Mouse (Mus musculus): ENCODE data around the gene Ip6k3. TPM values are rescaled to one million over a fixed set of nuclear protein-coding genes. Genes with fewer than 3 reads are reported as not detected.

Ip6k3 gene
- polyA plus RNA-seq, 1 experiment from 2014 or later: 0.13 TPM

- Histone ChIP-seq H3K27me3 (ENCODE audit: control insufficient read depth, insufficient read depth, low read length) (no peaks in the 10 kb centered on the region), H3K36me3 (ENCODE audit: control insufficient read depth, insufficient read depth, low read length) (no peaks in the 10 kb centered on the region; the same call in 1 of the 2 replicates), H3K4me1 (ENCODE audit: control insufficient read depth, insufficient read depth, low read length) (peaks cover 29% of the 10 kb centered on the region), H3K27ac (ENCODE audit: low read length) (no peak overlapping the region), H3K9me3 (ENCODE audit: control insufficient read depth, low read depth, low read length) (no peaks in the 10 kb centered on the region), H3K4me3 (ENCODE audit: low read depth, low read length) (no peak overlapping the region), H3K4me2 (replicated peaks; ENCODE audit: low read depth, low read length) (no peak overlapping the region), H3K9ac (replicated peaks; ENCODE audit: low read depth, low read length) (no peak overlapping the region)
- no peak for ATAC-seq (ENCODE audit: insufficient number of reproducible peaks, insufficient read depth, low FRiP score, low read depth)
- 45% methylated on average over 9 of the region's 9 CpGs for WGBS
Observed at GRCm38 (mm10) chr17:27130246-27130645, 37.3 kb downstream of the Ip6k3 start.

- H3K9ac ChIP-seq (replicated peaks; ENCODE audit: low read depth, low read length): no peak overlapping the region
- WGBS: 76% methylated on average over 7 of the region's 7 CpGs
Observed at GRCm38 (mm10) chr17:27129819-27130218, 37.8 kb downstream of the Ip6k3 start.

GRCm38 (mm10) chr17:27129291-27129690 lies 38.3 kb downstream of the Ip6k3 start:
- no peak overlapping the region for H3K9ac ChIP-seq (replicated peaks; ENCODE audit: low read depth, low read length)
- no peaks in the 10 kb centered on the region for H3K27me3 ChIP-seq (ENCODE audit: control insufficient read depth, insufficient read depth, low read length)
- no peak overlapping the region for H3K4me3 ChIP-seq (ENCODE audit: low read depth, low read length)
- WGBS: 73% methylated on average over 13 of the region's 13 CpGs
- no peak overlapping the region for H3K4me2 ChIP-seq (replicated peaks; ENCODE audit: low read depth, low read length)
- ATAC-seq (ENCODE audit: insufficient number of reproducible peaks, insufficient read depth, low FRiP score, low read depth): no peak
- H3K36me3 ChIP-seq (ENCODE audit: control insufficient read depth, insufficient read depth, low read length): no peaks in the 10 kb centered on the region; the same call in 1 of the 2 replicates
- no peak overlapping the region for H3K27ac ChIP-seq (ENCODE audit: low read length)
- peaks cover 29% of the 10 kb centered on the region for H3K4me1 ChIP-seq (ENCODE audit: control insufficient read depth, insufficient read depth, low read length)
- no peaks in the 10 kb centered on the region for H3K9me3 ChIP-seq (ENCODE audit: control insufficient read depth, low read depth, low read length)

More at GRCm38 (mm10) chr17:27129819-27130218, 37.8 kb downstream of the Ip6k3 start:
- no peak overlapping the region for H3K4me2 ChIP-seq (replicated peaks; ENCODE audit: low read depth, low read length)
- H3K27ac ChIP-seq (ENCODE audit: low read length): no peak overlapping the region
- H3K4me1 ChIP-seq (ENCODE audit: control insufficient read depth, insufficient read depth, low read length): peaks cover 29% of the 10 kb centered on the region
- H3K4me3 ChIP-seq (ENCODE audit: low read depth, low read length): no peak overlapping the region
- H3K9me3 ChIP-seq (ENCODE audit: control insufficient read depth, low read depth, low read length): no peaks in the 10 kb centered on the region
- no peak for ATAC-seq (ENCODE audit: insufficient number of reproducible peaks, insufficient read depth, low FRiP score, low read depth)
- no peaks in the 10 kb centered on the region for H3K27me3 ChIP-seq (ENCODE audit: control insufficient read depth, insufficient read depth, low read length)
- H3K36me3 ChIP-seq (ENCODE audit: control insufficient read depth, insufficient read depth, low read length): no peaks in the 10 kb centered on the region; the same call in 1 of the 2 replicates

GRCm38 (mm10) chr17:27128189-27128588 lies 39.4 kb downstream of the Ip6k3 start:
- no peaks in the 10 kb centered on the region for H3K9me3 ChIP-seq (ENCODE audit: control insufficient read depth, low read depth, low read length)
- no peak for ATAC-seq (ENCODE audit: insufficient number of reproducible peaks, insufficient read depth, low FRiP score, low read depth)
- H3K4me2 ChIP-seq (replicated peaks; ENCODE audit: low read depth, low read length): no peak overlapping the region
- H3K4me3 ChIP-seq (ENCODE audit: low read depth, low read length): no peak overlapping the region
- no peaks in the 10 kb centered on the region for H3K27me3 ChIP-seq (ENCODE audit: control insufficient read depth, insufficient read depth, low read length)
- peaks cover 27% of the 10 kb centered on the region for H3K4me1 ChIP-seq (ENCODE audit: control insufficient read depth, insufficient read depth, low read length)
- H3K9ac ChIP-seq (replicated peaks; ENCODE audit: low read depth, low read length): no peak overlapping the region
- WGBS: 87% methylated on average over 5 of the region's 5 CpGs
- H3K36me3 ChIP-seq (ENCODE audit: control insufficient read depth, insufficient read depth, low read length): peaks cover 7% of the 10 kb centered on the region
- no peak overlapping the region for H3K27ac ChIP-seq (ENCODE audit: low read length)

- Histone ChIP-seq H3K36me3 (ENCODE audit: control insufficient read depth, insufficient read depth, low read length) (peaks cover 19% of the 10 kb centered on the region), H3K4me3 (ENCODE audit: low read depth, low read length) (no peak overlapping the region), H3K4me1 (ENCODE audit: control insufficient read depth, insufficient read depth, low read length) (peaks cover 23% of the 10 kb centered on the region), H3K9ac (replicated peaks; ENCODE audit: low read depth, low read length) (no peak overlapping the region), H3K27me3 (ENCODE audit: control insufficient read depth, insufficient read depth, low read length) (no peaks in the 10 kb centered on the region), H3K4me2 (replicated peaks; ENCODE audit: low read depth, low read length) (no peak overlapping the region), H3K27ac (ENCODE audit: low read length) (no peak overlapping the region), H3K9me3 (ENCODE audit: control insufficient read depth, low read depth, low read length) (no peaks in the 10 kb centered on the region)
- no peak for ATAC-seq (ENCODE audit: insufficient number of reproducible peaks, insufficient read depth, low FRiP score, low read depth)
- WGBS: 57% methylated on average over 10 of the region's 10 CpGs
Observed at GRCm38 (mm10) chr17:27126974-27127373, 40.6 kb downstream of the Ip6k3 start.

- Histone ChIP-seq H3K4me2 (replicated peaks; ENCODE audit: low read depth, low read length) (no peak overlapping the region), H3K27ac (ENCODE audit: low read length) (no peak overlapping the region), H3K9me3 (ENCODE audit: control insufficient read depth, low read depth, low read length) (no peaks in the 10 kb centered on the region), H3K27me3 (ENCODE audit: control insufficient read depth, insufficient read depth, low read length) (no peaks in the 10 kb centered on the region), H3K4me3 (ENCODE audit: low read depth, low read length) (no peak overlapping the region), H3K36me3 (ENCODE audit: control insufficient read depth, insufficient read depth, low read length) (peaks cover 25% of the 10 kb centered on the region), H3K9ac (replicated peaks; ENCODE audit: low read depth, low read length) (no peak overlapping the region), H3K4me1 (ENCODE audit: control insufficient read depth, insufficient read depth, low read length) (peaks cover 17% of the 10 kb centered on the region)
- 89% methylated on average over 11 of the region's 11 CpGs for WGBS
- no peak for ATAC-seq (ENCODE audit: insufficient number of reproducible peaks, insufficient read depth, low FRiP score, low read depth)
Observed at GRCm38 (mm10) chr17:27125669-27126202, 41.9 kb downstream of the Ip6k3 start.

GRCm38 (mm10) chr17:27125185-27125584 lies 42.4 kb downstream of the Ip6k3 start:
- no peaks in the 10 kb centered on the region for H3K9me3 ChIP-seq (ENCODE audit: control insufficient read depth, low read depth, low read length)
- H3K36me3 ChIP-seq (ENCODE audit: control insufficient read depth, insufficient read depth, low read length): peaks cover 25% of the 10 kb centered on the region
- ATAC-seq (ENCODE audit: insufficient number of reproducible peaks, insufficient read depth, low FRiP score, low read depth): no peak
- no peaks in the 10 kb centered on the region for H3K27me3 ChIP-seq (ENCODE audit: control insufficient read depth, insufficient read depth, low read length)
- WGBS: 31% methylated on average over 12 of the region's 12 CpGs
- H3K4me1 ChIP-seq (ENCODE audit: control insufficient read depth, insufficient read depth, low read length): peaks cover 16% of the 10 kb centered on the region
- no peak overlapping the region for H3K4me3 ChIP-seq (ENCODE audit: low read depth, low read length)
- H3K4me2 ChIP-seq (replicated peaks; ENCODE audit: low read depth, low read length): no peak overlapping the region
- H3K9ac ChIP-seq (replicated peaks; ENCODE audit: low read depth, low read length): no peak overlapping the region
- no peak overlapping the region for H3K27ac ChIP-seq (ENCODE audit: low read length)

GRCm38 (mm10) chr17:27123813-27124375 lies 43.7 kb downstream of the Ip6k3 start:
- Histone ChIP-seq H3K36me3 (ENCODE audit: control insufficient read depth, insufficient read depth, low read length) (peaks cover 29% of the 10 kb centered on the region), H3K4me1 (ENCODE audit: control insufficient read depth, insufficient read depth, low read length) (peaks cover 12% of the 10 kb centered on the region; the same call in 1 of the 2 replicates), H3K27ac (ENCODE audit: low read length) (no peak overlapping the region), H3K4me3 (ENCODE audit: low read depth, low read length) (no peak overlapping the region), H3K9me3 (ENCODE audit: control insufficient read depth, low read depth, low read length) (no peaks in the 10 kb centered on the region), H3K9ac (replicated peaks; ENCODE audit: low read depth, low read length) (no peak overlapping the region), H3K4me2 (replicated peaks; ENCODE audit: low read depth, low read length) (no peak overlapping the region), H3K27me3 (ENCODE audit: control insufficient read depth, insufficient read depth, low read length) (no peaks in the 10 kb centered on the region)
- ATAC-seq (ENCODE audit: insufficient number of reproducible peaks, insufficient read depth, low FRiP score, low read depth): no peak
- WGBS: 92% methylated on average over 7 of the region's 7 CpGs

GRCm38 (mm10) chr17:27123103-27123502 lies 44.5 kb downstream of the Ip6k3 start:
- Histone ChIP-seq H3K27ac (ENCODE audit: low read length) (no peak overlapping the region), H3K4me1 (ENCODE audit: control insufficient read depth, insufficient read depth, low read length) (peaks cover 12% of the 10 kb centered on the region; the same call in 1 of the 2 replicates), H3K9ac (replicated peaks; ENCODE audit: low read depth, low read length) (no peak overlapping the region), H3K36me3 (ENCODE audit: control insufficient read depth, insufficient read depth, low read length) (peaks cover 29% of the 10 kb centered on the region), H3K4me2 (replicated peaks; ENCODE audit: low read depth, low read length) (no peak overlapping the region), H3K4me3 (ENCODE audit: low read depth, low read length) (no peak overlapping the region), H3K27me3 (ENCODE audit: control insufficient read depth, insufficient read depth, low read length) (no peaks in the 10 kb centered on the region), H3K9me3 (ENCODE audit: control insufficient read depth, low read depth, low read length) (no peaks in the 10 kb centered on the region)
- ATAC-seq (ENCODE audit: insufficient number of reproducible peaks, insufficient read depth, low FRiP score, low read depth): no peak
- 91% methylated on average over 2 of the region's 2 CpGs for WGBS

Data from stomach, embryonic 14.5 days (tissue).